Mouse (Mus musculus) heart, adult 18-20 months (tissue): Measurements from ENCODE around the gene Gm7694. TPM values are rescaled to one million over a fixed set of nuclear protein-coding genes. Genes with fewer than 3 reads are reported as not detected.

Experiments
- DNase-seq, 2 experiments: peaks; one replicate each; pipeline ENCODE4 v3.0.0; 2021 to 2022; ENCODE audit warnings: mixed read lengths in 1 of 2
- total RNA-seq, 2 experiments: library from RNA; stranded (reverse); gene quantifications; 2 replicates each; pipeline ENCODE4 v1.2.3; 2021

Gm7694 gene
- total RNA-seq, 2 experiments from 2014 or later, result 8.2 to 10.7 TPM

DNA sequence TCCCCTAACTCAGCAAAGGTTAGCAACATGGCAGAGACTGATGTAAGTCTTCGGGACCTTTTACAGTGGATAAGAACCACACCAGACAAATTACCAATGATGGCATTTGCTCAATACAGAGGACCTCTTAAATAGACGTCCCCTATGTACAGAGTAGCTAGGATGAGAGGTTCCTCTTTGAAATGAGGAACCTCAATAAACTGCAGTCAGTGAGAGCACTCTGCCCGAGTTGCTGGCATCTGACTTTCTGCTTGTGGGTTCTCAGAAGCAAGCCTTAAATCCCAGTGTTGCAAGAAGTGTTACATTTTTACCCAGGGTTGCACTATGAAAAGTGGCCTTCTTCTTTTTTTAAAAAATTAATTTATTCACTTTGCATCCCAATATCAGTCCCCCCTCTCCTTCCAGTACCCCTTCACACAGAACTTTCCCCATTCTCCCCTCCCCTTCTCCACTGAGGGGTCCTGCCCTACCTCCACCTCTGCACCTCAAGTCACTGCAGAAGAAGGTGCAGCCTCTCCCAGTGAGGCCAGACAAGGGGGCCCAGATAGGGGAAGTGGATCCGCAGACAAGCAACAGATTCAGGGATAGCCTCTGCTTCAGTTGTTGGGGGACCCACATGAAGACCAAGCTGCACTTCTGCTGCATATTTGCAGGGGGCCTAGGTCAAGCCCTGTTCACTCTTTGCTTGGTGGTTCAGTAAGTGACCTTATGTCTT is 23.6 kb downstream of the Gm7694 start:
- DNase-seq, result no peak

DNA sequence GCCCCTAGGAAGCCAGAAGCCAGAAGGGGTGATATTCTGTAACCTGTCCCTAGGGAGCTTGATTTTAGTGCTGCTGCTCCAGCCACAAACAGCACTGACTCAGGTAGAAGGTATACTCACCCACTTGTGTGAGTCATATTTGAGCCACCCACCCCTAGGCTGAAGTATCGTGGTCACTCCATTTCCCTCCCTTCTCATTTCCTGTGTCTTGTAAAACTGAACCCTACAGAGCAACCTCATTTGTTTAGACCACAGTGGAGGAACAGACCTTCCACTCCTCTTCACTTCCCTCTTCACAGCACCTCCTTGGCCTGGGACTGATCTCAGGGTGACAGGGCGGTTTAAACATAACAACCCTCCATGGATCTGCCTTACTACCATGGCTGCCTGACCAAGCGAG is 29.1 kb downstream of the Gm7694 start, which contains the start of gene Sh2d1b1:
Gene Sh2d1b1, plus strand, starts transcription at position 305 of the 400 bp plus-strand sequence.
- DNase-seq, result no peak

DNA sequence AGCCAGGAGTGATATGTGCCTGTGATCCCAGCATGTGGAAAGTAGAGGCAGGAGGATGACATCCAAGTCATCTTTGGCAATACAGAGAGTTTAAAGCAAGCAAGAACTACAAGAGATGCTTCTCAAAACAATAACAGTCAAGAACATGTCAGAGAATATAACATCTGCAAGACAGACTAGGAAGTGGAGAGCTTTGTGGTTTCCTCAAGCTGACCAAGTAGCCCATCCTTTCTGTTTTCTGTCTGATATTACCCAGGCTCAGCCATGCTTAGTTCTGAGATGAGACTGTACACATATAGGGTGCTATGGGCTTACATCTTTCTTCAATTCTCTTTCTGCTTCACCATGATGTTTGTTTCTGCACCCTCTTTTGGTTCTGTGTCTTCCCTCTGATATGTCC is 32.9 kb downstream of the Gm7694 start:
- DNase-seq, result no peak

- no peak for DNase-seq
These were observed 35.4 kb downstream of the Gm7694 start for GRCm38 (mm10) chr1:170270696-170271095.

GRCm38 (mm10) chr1:170270281-170270680 is 35.9 kb downstream of the Gm7694 start:
- no peak for DNase-seq

DNA sequence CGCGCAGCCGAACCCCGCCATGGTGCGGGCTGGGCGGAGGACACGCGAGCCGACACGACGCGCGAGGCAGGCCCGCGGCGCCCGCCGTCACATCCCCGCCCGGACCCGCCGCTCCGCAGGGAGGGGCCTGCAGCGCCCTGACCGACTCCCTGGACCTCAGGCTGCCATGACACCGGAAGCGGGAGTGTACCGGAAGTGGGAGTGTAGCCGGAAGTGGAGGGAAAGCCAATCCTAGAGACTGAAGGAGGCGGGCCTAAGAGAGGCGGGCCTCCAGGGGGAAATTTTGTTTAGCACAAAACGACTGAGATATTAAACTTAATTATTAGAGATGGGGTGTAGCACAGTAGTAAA is 50.6 kb downstream of the Gm7694 start:
- peak; percentile 91 for DNase-seq

DNA sequence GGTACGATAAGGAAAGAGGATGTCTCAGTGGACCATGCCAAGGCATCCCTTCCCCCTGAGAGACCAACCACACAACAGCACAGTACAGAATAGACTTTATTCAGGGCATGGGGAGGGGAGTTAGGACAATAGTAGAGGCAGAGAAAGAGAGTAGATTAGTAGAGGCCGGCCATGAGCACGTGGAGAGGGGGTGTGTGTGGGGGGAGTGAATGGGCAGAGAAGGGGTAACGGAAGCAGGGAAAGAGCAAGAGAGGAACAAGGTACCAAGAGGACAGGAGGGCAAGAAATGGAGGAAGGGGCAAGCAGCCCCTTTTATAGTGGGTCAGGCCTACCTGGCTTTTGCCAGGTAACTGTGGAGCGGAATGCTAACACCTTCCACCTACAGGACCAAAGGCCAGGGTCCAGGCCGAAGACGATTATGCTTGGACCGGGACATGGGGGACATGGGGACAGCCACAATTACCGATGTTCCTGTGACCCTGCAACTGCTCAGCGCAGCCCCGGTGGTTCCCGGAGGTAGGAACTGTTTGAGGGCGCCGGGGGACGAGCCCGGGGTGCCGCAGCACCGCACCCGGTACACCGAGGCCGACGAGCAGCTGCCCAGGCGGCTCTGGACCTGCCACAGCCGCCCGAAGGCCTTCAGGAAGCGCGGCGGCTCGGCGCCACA is 51.1 kb downstream of the Gm7694 start:
- no peak for DNase-seq

Other genes with a start within 250 kb of the Gm7694 start
- gene Ddr2, start 195.6 kb downstream of the Gm7694 start, total RNA-seq, result 10 to 100 TPM; 20.8 to 22.1 TPM
- gene Uap1, start 131.4 kb downstream of the Gm7694 start, total RNA-seq, result 10 to 100 TPM; 45.5 to 50.7 TPM
- gene Uhmk1, start 90.9 kb downstream of the Gm7694 start, total RNA-seq, result 10 to 100 TPM; 25.5 to 26.0 TPM
- gene Sh2d1b2, start 73.6 kb downstream of the Gm7694 start, total RNA-seq, result not detected
- under 1 TPM in 1 of 2 experiments, not detected in 1; 0.15 TPM for gene Sh2d1b1, start 29.0 kb downstream of the Gm7694 start, total RNA-seq
- not detected for gene Spata46, start 2.5 kb upstream of the Gm7694 start, total RNA-seq